Mouse (Mus musculus): Measurements from ENCODE around the gene Gm10697.
"Not testable (repeated sequence)": the region's sequence is repeated elsewhere in the genome, so short reads cannot be mapped to it uniquely, and the experiment has no call there.

Gene Gm10697

GRCm38 (mm10) chr3:94072544-94072943 is at the start of gene Gm10697:
Gene Gm10697 (minus strand): TSS chr3:94072644.
- not testable (repeated sequence) for DNase-seq (ENCODE audit: extremely low spot score, low read depth, low spot score)

- not testable (repeated sequence) for DNase-seq (ENCODE audit: extremely low spot score, low read depth, low spot score)
These were observed 42.6 kb upstream of the Gm10697 start for GRCm38 (mm10) chr3:94115071-94115470.

- not testable (repeated sequence) for DNase-seq (ENCODE audit: extremely low spot score, low read depth, low spot score)
These were observed 17.7 kb downstream of the Gm10697 start, which contains the start of gene Gm9125 for GRCm38 (mm10) chr3:94054785-94055184. Gene Gm9125 (minus strand): TSS chr3:94054885.

- not testable (repeated sequence) for DNase-seq (ENCODE audit: extremely low spot score, low read depth, low spot score)
These were observed 22.8 kb downstream of the Gm10697 start for GRCm38 (mm10) chr3:94049566-94050121.

GRCm38 (mm10) chr3:94038241-94038640 is 34.2 kb downstream of the Gm10697 start:
- DNase-seq (ENCODE audit: extremely low spot score, low read depth, low spot score) = not testable (repeated sequence)

GRCm38 (mm10) chr3:94034400-94034799 is 38.0 kb downstream of the Gm10697 start:
- DNase-seq (ENCODE audit: extremely low spot score, low read depth, low spot score) = not testable (repeated sequence)
